Mouse (Mus musculus) gastrocnemius, postnatal 36 days (tissue): Measurements from ENCODE around the gene 4931429L15Rik. TPM values are rescaled to one million over a fixed set of nuclear protein-coding genes. Genes with fewer than 3 reads are reported as not detected.
"Not testable (repeated sequence)": the region's sequence is repeated elsewhere in the genome, so short reads cannot be mapped to it uniquely, and the experiment has no call there.

Source experiments
- DNase-seq, 2 experiments: peaks; one replicate each; pipeline ENCODE4 v3.0.0; 2022
- intact Hi-C: fragments of 180-260 bp; cut with DNase I; formaldehyde crosslinking; loops from one replicate; pipeline ENCODE4 v1.15.1; 2025
- long read RNA-seq, 2 experiments: library from polyadenylated mRNA; stranded (forward); transcript quantifications; one replicate each; pipeline ENCODE4 v2.0.0; 2021
- total RNA-seq, 2 experiments: library from RNA; stranded (reverse); gene quantifications; 2 replicates each; pipeline ENCODE4 v1.2.3; 2021

Gene 4931429L15Rik
- not detected for total RNA-seq
- long read RNA-seq, experiment 1: 0 reads
- long read RNA-seq, experiment 2: 0 reads

DNA sequence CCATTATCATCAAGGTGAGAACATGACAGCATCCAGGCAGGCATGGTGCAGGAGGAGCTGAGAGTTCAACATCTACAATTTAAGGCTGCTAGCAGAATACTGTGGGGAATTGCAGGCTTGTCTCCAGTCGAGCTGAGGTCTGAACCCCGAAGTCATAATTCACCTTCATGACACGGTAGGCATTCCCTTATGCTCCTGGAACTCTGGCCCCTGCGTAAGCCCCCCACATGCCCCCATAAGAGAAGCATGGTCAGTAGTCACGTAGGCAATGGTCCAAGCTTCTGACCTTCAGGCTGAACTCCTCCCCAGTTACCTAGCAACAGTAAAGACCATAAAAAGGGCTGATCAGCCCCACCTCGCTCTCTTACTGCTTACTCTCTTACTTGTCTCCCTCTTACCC is at the start of gene 4931429L15Rik:
TSS of gene 4931429L15Rik (minus strand) at position 101 of the 400 bp plus-strand sequence.
- DNase-seq, intact Hi-C loops: not testable (repeated sequence)

GRCm38 (mm10) chr9:46362459-46362858 is 42.7 kb upstream of the 4931429L15Rik start:
- DNase-seq: no peak
- intact Hi-C loops: no loop called here

- DNase-seq: no peak
- intact Hi-C loops: no loop called here
Observed at GRCm38 (mm10) chr9:46361461-46362111, 41.8 kb upstream of the 4931429L15Rik start.

GRCm38 (mm10) chr9:46353992-46354391 is 34.2 kb upstream of the 4931429L15Rik start:
- intact Hi-C loops: no loop called here
- no peak for DNase-seq

DNA sequence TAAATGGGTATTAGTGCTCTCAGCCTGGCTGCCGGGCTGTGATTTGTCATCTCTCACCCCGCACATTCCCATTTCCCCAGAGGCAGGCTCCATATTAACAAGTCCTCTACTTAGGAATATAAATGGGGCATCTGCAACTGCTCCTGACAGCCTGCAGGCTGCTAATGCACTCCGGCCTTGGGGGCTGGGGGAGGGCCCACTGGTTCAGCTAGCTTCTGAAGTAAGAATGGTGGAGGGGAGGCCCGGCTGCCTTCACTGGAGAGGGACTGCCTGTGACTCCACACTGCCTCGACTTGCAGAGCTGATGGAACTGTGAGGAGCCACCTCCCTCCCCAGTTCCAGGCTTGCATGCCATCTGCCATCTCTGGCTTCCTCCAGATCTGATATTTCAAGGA is 33.5 kb upstream of the 4931429L15Rik start:
- intact Hi-C loops: no loop called here
- no peak for DNase-seq

DNA sequence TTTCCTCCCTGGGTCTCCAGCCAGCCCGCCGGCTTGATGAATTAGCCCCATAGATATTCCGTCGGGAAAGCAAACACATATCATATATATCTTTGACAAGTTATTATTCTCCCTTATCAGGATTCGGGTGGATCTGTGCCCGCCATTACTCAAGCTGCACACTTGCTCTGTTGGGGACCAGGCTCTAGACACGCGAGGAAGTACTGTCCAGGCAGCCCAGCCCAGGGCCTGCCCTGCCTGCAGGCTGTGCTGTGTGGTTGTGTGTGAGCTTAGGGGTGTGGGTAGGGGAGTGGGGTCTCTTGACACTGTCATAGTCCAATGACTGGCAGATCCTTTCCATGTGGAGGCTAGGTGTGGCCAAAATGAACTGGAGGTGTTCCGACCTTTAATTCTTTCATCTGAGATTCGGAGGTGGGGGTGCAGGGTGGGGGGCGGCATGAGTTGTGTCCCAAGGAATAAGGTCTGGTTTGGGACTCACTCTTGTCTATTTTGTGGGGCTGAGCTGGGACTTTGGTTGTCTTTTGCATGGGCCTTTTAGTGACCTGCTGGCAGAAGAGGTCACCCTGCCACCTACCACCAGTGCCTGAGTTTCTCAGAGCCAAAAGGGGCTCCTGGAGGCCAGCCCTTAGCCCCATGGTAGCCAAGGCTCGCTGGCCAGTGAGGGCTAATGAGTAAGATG is 33.0 kb upstream of the 4931429L15Rik start:
- intact Hi-C loops: no loop called here
- DNase-seq: no peak

- DNase-seq: no peak
- intact Hi-C loops: no loop called here
Observed at GRCm38 (mm10) chr9:46350451-46350981, 30.7 kb upstream of the 4931429L15Rik start.

DNA sequence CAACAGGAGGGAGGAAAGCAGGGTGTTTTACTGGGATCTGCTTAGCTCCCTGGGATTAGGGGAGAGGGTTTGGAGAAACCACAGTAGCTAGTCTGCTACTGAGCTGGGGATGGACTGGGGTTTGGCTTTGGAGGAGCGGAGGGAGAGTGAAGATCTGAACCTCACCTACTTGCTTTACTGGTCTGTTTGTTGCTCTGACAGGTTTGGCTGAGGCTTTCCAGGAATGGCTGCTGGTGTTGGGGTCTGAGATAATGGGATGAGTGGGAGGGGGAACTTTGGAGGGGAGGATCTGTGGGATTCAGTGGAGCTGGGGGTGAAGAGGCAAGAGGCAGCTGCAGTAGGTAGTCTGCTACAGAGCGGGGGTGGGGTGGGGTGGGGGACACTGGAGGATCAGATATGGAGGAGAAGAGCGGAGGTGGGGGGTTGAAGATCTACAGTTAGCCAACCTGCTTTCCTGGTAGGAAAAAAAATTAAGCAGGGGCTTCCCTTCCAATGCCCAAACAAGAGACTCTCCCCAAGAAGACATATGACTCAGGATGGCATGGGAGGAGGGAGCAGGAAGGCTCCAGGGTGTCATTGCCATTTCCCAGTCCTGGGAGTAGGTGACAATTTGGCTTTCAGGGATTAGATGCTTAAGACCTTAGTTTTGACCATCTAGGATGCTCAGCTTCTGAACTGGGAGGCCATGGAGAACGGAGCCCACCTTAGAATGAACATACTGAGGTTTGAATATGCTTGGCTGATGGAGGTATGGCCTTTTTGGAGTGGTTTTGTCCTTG is 26.3 kb upstream of the 4931429L15Rik start:
- DNase-seq: no peak
- intact Hi-C loops: no loop called here

DNA sequence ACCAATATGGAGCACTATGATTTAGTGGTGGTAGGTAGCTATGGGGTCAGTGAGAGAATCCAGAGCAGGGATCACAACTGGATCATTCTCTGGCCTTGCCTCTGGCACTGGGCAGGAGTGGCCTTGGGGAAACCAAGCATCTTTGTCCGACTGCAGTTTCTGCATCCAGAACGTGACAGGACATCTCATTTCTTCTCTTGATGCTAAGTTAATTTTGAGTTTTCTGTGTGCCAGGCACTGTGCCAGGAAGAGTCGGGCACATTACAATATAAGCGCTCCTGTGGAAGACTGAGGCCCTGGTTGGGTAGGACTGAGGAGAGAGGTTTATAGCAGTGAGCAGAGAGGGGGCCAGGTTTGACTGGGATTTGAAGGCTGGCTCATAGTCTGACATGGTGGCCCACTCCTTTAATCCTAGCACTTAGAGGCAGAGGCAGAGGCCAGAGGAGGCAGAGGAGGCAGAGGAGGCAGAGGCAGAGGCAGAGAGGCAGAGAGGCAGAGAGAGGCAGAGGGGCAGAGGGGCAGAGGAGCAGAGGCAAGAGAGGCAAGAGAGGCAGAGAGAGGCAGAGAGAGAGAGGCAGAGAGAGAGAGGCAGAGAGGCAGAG is 19.4 kb upstream of the 4931429L15Rik start:
- intact Hi-C loops: no loop called here
- DNase-seq: no peak

DNA sequence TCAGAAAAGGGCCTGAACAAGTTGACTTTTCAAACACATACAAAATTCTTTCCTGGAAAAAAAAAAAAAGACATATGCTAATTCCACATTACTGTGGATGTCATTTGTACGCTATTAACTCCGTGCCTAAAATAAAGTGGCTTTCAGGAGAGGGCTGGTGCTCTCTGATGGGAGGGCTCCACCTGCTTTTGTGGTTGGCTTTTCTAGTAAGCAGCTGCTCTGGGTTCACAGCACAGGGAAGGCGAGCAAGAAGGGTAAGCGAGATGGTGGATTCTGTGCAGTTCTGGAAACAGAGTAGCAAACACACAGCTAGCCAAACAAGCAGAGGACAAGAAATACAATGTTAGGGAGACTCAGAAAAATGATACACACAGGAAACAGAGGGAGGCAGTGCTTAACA is 18.6 kb upstream of the 4931429L15Rik start:
- intact Hi-C loops: no loop called here
- no peak for DNase-seq

GRCm38 (mm10) chr9:46337852-46338291 is 18.1 kb upstream of the 4931429L15Rik start:
- no peak for DNase-seq
- intact Hi-C loops: no loop called here

- intact Hi-C loops: no loop called here
- no peak for DNase-seq
Observed at GRCm38 (mm10) chr9:46337331-46337730, 17.5 kb upstream of the 4931429L15Rik start.

DNA sequence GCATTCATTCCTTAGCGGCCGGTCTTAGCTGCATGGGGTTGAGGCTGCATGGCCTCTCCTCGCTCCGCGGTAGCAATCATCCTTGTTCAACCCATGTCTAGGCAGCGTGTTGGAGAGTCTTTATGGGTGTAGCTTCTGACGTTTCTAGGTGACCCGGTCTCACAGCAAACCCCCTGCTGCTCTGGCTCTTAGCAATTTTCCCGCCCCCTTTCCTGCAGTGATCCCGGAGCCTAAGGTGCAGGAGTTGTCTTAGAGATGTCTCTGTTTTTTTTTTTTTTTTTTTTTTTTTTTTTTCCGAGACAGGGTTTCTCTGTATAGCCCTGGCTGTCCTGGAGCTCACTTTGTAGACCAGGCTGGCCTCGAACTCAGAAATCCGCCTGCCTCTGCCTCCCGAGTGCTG is 16.5 kb upstream of the 4931429L15Rik start:
- intact Hi-C loops, DNase-seq: not testable (repeated sequence)

- intact Hi-C loops: no loop called here
- no peak for DNase-seq
Observed at GRCm38 (mm10) chr9:46335461-46335995, 15.7 kb upstream of the 4931429L15Rik start.

DNA sequence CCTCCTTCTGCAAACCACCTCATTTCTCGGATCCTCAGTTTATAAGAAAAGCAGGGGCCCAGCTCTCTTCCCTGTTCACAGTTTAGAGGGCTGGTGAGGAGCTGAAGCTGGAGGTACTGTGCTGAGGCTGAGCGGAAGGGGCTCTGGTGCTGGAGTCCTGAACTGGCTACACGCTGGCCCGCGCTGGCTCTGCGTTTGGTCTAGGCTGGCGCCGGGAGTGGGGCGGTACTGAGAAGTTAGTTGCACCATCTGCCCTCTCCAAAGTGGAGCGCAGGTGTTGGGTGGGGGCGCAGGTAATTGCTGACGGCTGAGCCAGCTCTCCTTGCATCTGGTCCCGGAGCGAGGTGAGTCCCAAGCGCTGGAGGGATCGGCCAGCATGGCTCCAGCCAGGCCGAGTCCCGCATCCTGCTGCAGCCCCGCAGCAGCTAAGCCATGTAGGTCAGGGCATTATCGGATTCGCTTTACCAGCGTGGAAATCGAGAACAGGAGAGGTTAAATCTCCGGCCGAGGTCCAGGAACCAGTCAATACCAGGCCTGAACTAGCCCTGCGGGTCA is 14.8 kb upstream of the 4931429L15Rik start:
- intact Hi-C loops: no loop called here

DNA sequence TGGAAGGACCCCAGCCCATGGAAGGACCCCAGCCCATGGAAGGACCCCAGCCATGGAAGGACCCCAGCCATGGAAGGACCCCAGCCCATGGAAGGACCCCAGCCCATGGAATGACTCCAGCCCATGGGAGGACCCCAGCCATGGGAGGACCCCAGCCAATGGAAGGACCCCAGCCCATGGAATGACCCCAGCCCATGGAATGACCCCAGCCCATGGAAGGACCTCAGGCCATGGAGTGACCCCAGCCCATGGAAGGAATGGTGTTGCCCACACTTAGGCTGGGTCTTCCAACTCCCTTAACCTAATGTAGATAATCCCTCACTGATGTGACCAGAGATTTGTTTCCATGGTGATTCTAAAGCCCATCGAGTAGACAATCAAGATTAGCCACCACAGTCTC is 11.5 kb upstream of the 4931429L15Rik start:
- DNase-seq: no peak
- intact Hi-C loops: no loop called here

More for the DNA sequence above, 14.8 kb upstream of the 4931429L15Rik start:
- no peak for DNase-seq

- no peak for DNase-seq
- intact Hi-C loops: no loop called here
Observed at GRCm38 (mm10) chr9:46330586-46330895, 10.8 kb upstream of the 4931429L15Rik start.

- no peak for DNase-seq
- intact Hi-C loops: no loop called here
Observed at GRCm38 (mm10) chr9:46329801-46330585, 10.2 kb upstream of the 4931429L15Rik start.

DNA sequence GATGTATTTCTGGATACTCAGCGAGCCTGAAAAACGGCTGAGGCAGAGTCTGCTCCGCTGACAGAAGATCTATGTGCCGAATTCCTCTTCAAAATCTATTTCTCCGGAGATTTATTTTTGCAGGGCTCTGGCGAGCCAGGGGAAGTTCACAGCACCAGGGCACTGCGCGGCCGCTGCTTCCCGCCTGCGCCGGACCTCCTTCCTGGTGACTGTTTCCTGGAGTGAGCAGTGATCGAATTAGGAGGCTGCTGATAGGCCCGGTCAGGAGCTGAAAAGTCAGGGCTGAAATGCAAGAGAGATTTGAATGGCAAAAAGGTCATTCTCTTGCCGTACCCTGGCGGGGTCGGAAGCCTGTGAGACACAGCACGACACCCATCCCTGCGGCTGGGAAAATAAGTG is 9.5 kb upstream of the 4931429L15Rik start:
- intact Hi-C loops: no loop called here
- no peak for DNase-seq
